Mouse (Mus musculus): Measurements from ENCODE around the gene Vat1l. TPM values are rescaled to one million over a fixed set of nuclear protein-coding genes. Genes with fewer than 3 reads are reported as not detected.

Gene Vat1l
- polyA plus RNA-seq, 1 experiment: not detected

- TF ChIP-seq GATA1 (IDR thresholded peaks at IDR 0.05; ENCODE audit: low read length): no peak
Observed at GRCm38 (mm10) chr8:114259713-114260355, 54.4 kb downstream of the Vat1l start.

- TF ChIP-seq GATA1 (IDR thresholded peaks at IDR 0.05; ENCODE audit: low read length): no peak
Observed at GRCm38 (mm10) chr8:114262331-114262730, 56.9 kb downstream of the Vat1l start.

- no peak for TF ChIP-seq GATA1 (IDR thresholded peaks at IDR 0.05; ENCODE audit: low read length)
Observed at GRCm38 (mm10) chr8:114274558-114274957, 69.1 kb downstream of the Vat1l start.

GRCm38 (mm10) chr8:114281101-114281500 is 75.7 kb downstream of the Vat1l start:
- TF ChIP-seq GATA1 (IDR thresholded peaks at IDR 0.05; ENCODE audit: low read length): no peak

GRCm38 (mm10) chr8:114294889-114295748 is 89.7 kb downstream of the Vat1l start:
- TF ChIP-seq GATA1 (IDR thresholded peaks at IDR 0.05; ENCODE audit: low read length): no peak

- no peak for TF ChIP-seq GATA1 (IDR thresholded peaks at IDR 0.05; ENCODE audit: low read length)
Observed at GRCm38 (mm10) chr8:114295749-114296067, 90.3 kb downstream of the Vat1l start.

GRCm38 (mm10) chr8:114298253-114298652 is 92.8 kb downstream of the Vat1l start:
- TF ChIP-seq GATA1 (IDR thresholded peaks at IDR 0.05; ENCODE audit: low read length): no peak

GRCm38 (mm10) chr8:114300072-114300471 is 94.7 kb downstream of the Vat1l start:
- TF ChIP-seq GATA1 (IDR thresholded peaks at IDR 0.05; ENCODE audit: low read length): no peak

GRCm38 (mm10) chr8:114306296-114306695 is 100.9 kb downstream of the Vat1l start:
- no peak for TF ChIP-seq GATA1 (IDR thresholded peaks at IDR 0.05; ENCODE audit: low read length)

- no peak for TF ChIP-seq GATA1 (IDR thresholded peaks at IDR 0.05; ENCODE audit: low read length)
Observed at GRCm38 (mm10) chr8:114314669-114315325, 109.4 kb downstream of the Vat1l start.

GRCm38 (mm10) chr8:114318161-114318560 is 112.7 kb downstream of the Vat1l start:
- no peak for TF ChIP-seq GATA1 (IDR thresholded peaks at IDR 0.05; ENCODE audit: low read length)

GRCm38 (mm10) chr8:114322096-114322495 is 116.7 kb downstream of the Vat1l start:
- TF ChIP-seq GATA1 (IDR thresholded peaks at IDR 0.05; ENCODE audit: low read length): no peak

- TF ChIP-seq GATA1 (IDR thresholded peaks at IDR 0.05; ENCODE audit: low read length): no peak
Observed at GRCm38 (mm10) chr8:114331928-114332327, 126.5 kb downstream of the Vat1l start.

GRCm38 (mm10) chr8:114332949-114333348 is 127.5 kb downstream of the Vat1l start:
- TF ChIP-seq GATA1 (IDR thresholded peaks at IDR 0.05; ENCODE audit: low read length): no peak

- no peak for TF ChIP-seq GATA1 (IDR thresholded peaks at IDR 0.05; ENCODE audit: low read length)
Observed at GRCm38 (mm10) chr8:114335721-114336120, 130.3 kb downstream of the Vat1l start.

GRCm38 (mm10) chr8:114342276-114342675 is 136.9 kb downstream of the Vat1l start:
- no peak for TF ChIP-seq GATA1 (IDR thresholded peaks at IDR 0.05; ENCODE audit: low read length)

All from G1E-ER4 (cell line).